Mouse (Mus musculus) E14TG2a.4 (cell line): ENCODE data around the gene Uroc1.

Experiments used
- CTCF ChIP-seq: conservative IDR thresholded peaks from 2 replicates; pipeline ENCODE4 v1.5.1; 2014; ENCODE audit warnings: low read length
- NANOG ChIP-seq: IDR thresholded peaks from 2 replicates; pipeline ENCODE4 v1.6.1; 2014; ENCODE audit warnings: borderline replicate concordance, low read length, mixed read lengths
- POU5F1 ChIP-seq: IDR thresholded peaks from 2 replicates; pipeline ENCODE4 v1.6.1; 2014; ENCODE audit warnings: low read length, borderline replicate concordance

DNA sequence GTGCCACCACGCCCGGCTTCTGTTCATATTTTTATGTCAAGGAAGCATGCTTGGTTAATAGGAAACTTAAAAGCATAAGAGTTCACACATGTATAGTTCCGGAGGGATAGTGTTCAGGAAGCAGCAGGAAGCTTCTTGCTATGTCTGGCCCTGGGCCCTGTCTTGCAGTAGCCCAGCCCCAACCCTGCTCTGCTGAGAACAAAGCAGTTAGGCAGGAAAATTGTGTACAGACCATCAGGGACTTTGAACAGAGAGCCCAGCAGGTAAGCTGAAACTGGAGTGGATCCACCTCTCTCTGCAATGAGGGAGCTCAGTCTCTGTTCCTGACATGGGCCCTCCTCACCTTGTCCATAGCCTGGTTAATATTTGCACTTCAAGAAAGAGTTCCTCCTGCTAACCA lies 64.2 kb downstream of the Uroc1 start:
- TF ChIP-seq CTCF = no peak
- no peak for TF ChIP-seq POU5F1
- no peak for TF ChIP-seq NANOG
